In genomic region chr7:126759050-126759671, GRCm38 (mm10) we compare ENCODE assay signal across 8 mouse cellular contexts. TPM values are rescaled to one million over a fixed set of nuclear protein-coding genes. Genes with fewer than 3 reads are reported as not detected.
A peak's percentile ranks its signal among the peaks of the same experiment; 100 is the strongest.
DNase-seq lines count a peak whose midpoint lies in the region; ATAC-seq lines count a peak whose summit lies in the region.

TSS of gene Mapk3 (plus strand) at chr7:126759601.

- no peaks in the 10 kb centered on the region for H3K27me3 ChIP-seq in hindbrain, embryonic 13.5 days

- H3K36me3 ChIP-seq in hindbrain, embryonic 13.5 days = peaks cover 16% of the 10 kb centered on the region

- H3K9me3 ChIP-seq in hindbrain, embryonic 13.5 days = no peaks in the 10 kb centered on the region

- peak within 1 kb of the TSS; percentile 92 for H3K27ac ChIP-seq in hindbrain, embryonic 13.5 days

- H3K4me3 ChIP-seq in hindbrain, embryonic 13.5 days = peak within 1 kb of the TSS; percentile 77

- WGBS in hindbrain, embryonic 13.5 days = 2% methylated on average over 22 of the region's 38 CpGs

- peak; percentile 93 for DNase-seq in T-cell, adult 2 months (ENCODE audit: low spot score)
- DNase-seq in cerebellum, postnatal 25 days = peak; percentile 90 to 94
- DNase-seq in frontal cortex, postnatal 25 days (ENCODE audit: low spot score in 2 of 2) = peak; percentile 66 to 73
- DNase-seq in layer of hippocampus, postnatal 14 days (ENCODE audit: low spot score in 2 of 2) = peak; percentile 87 to 91
- peak; percentile 91 for DNase-seq in lung, postnatal 14 days
- peak; percentile 89 for DNase-seq in ovary, postnatal 36 days (ENCODE audit: low spot score)
- peak; percentile 92 for DNase-seq in thymus, postnatal 25 days

- peak within 1 kb of the TSS; percentile 91 for H3K9ac ChIP-seq in hindbrain, embryonic 13.5 days

- H3K4me1 ChIP-seq in hindbrain, embryonic 13.5 days (replicated peaks) = peaks cover 48% of the 10 kb centered on the region

- peak within 1 kb of the TSS; percentile 93 for H3K4me2 ChIP-seq in hindbrain, embryonic 13.5 days

- ATAC-seq in hindbrain, embryonic 13.5 days (ENCODE audit: low FRiP score) = peak; percentile 58

RNA-seq across cellular contexts. Expression of gene Mapk3, which starts in this region (rescaled TPM):
- 94.2 and 95.8 TPM in 2 replicates for polyA plus RNA-seq in hindbrain, embryonic 13.5 days (2015; fragmentation: Nextera tagmentation; extraction: Ambion mirVana)
- 100 to 1,000 TPM; 137 to 142 TPM for total RNA-seq in layer of hippocampus, postnatal 14 days (2021)

Comparison
In these comparisons a context has a peak if more than half of its experiments do, and no peak if none do; other contexts are left out.
1. Peak in every context shown above with its lines: DNase-seq, ATAC-seq, H3K4me3 ChIP-seq and H3K27ac ChIP-seq.